Mouse (Mus musculus): ENCODE results near the gene Stac3.

Stac3 gene

DNA sequence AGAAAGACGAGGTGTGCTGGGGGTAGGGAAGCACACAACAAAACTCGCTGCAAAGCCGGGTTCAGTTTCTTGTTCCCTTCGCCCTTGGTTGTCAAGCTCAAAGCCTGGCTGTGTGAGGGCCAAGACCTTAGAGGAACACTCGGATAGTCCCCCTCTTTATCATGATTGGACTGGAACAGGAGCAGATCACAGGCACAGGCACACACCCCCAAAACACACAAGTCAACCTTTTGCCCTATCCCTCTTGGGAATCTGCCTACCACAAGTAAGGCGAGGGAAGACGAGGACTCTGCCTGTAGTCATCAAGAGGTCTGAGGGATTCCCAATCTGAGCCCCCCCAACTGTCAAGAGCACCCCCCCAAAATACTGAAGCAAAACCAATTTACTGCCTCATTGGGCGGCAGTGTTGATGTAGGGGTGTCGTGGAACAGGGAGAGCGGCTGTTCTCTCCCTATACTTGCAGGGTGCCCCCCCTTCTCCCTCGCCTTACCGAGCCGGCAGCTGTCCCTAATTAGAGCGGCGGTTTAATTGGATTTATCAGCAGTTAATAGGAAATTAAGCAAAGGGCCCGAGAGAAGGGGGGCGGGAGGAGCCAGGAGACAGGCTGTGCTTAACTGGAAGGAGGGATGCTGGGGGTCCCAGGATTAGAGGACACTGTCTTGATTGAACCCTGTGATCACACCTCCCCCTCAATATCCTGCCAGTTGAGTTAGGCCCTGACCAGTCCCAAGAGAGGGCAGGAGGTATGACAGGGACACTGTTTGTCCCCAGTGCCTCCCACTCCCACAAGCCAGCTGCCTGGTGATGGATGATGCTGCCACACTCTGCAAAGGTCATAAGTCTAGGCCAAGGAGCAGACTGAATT is 8.6 kb downstream of the Stac3 start:
- DNase-seq = no peak

DNA sequence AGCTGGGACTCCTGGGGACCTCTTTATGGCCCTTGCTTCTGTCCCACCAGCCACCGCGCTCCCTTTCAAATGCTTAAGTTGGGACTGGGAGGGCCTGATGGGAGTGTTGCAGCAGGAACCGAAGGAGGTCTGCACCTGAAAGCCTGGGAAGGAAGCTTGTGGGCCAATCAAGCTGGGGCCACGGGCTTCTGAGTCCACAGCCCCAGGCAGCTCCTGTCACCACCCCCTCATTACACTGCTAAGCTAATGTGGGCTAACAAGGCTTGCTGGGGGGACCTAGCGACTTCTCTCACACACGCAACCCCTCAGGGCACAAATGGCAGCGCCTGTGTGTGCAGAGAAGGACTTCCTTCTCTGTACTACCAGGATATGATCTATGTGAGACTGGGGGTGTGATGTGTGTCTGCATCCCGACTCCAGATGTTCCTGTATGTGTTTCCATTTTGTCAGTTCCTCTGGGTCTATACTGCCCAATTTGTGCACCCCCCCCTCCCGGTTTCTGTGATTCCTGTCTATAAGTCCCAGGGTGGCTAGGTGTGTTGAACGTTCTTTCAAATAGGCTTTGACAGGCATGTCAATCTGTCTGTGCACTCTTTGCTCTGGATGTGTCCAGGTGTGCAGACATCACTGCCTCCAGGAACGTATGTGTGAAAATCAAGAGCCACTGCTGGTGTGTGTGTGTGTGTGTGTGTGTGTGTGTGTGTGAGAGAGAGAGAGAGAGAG is 9.6 kb downstream of the Stac3 start:
- no peak for DNase-seq

DNA sequence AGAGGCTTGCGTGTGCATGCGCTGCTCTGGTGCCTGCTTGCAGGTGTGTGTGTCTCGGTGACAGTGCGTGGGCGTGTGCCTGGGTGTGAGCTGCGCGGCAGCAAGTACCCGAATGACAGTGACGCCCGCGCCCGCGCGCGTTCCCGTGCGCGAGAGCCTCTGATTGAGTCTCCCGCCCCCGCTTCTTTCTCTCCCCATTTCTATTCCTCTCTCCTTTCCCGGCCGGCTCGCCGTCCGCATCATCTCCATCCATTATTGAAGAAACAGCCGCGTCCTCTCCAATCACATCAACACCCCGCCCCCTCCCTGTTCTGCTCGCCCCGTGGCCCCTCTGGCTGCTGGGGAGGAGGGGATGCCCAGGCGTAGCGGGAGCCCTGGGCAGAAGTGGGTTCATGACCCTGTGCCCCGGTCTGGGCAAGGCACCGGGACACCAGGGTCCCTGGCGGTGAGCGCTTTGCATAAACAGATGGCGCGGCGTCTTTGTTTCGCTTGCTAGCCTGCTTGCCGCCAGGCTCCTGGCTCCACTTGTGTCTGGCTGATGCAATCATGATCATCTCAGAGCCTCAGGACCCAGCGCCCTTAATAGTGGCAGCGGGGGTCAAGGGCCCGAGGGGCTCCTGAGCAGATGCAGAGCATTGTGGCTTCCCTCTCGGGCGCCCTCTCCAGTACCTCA is 10.3 kb downstream of the Stac3 start:
- no peak for DNase-seq

DNA sequence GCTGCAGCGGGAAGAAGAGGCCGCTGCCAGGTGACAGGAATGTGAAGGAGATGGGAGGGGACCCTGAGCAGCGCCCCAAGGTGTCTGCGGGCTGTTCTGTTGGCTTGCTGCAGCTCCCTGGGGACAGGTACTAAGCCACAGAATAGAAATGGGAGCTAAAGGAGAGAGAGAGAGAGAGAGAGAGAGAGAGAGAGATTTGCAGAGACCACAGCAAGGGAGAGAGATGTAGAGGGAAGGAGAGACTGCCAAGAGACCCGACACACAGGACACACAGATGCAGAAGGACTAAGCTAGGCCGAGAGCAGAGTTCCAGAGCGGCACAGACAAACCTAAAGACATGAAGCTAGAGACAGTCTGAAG is 10.8 kb downstream of the Stac3 start:
- no peak for DNase-seq

DNA sequence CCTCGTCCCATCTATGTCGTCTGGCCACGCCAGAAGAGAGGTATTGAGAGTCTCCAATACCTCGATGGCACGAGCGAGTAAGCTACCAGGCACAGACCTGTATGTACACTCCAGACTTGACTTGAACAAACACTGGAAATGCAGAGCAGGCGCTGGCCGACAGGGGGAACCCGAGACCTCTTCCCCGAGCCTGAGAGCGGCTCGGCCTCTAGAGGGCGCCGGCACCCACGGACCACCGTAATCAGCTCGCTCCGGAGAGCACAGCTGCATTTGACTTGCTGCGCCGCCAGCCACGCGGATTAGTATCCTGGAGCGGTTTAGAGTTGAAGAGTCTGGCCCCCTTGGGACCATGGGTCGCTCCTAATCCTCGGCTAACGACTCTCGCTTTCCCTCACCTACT is 11.3 kb downstream of the Stac3 start:
- DNase-seq = peak; percentile 86 to 96

DNA sequence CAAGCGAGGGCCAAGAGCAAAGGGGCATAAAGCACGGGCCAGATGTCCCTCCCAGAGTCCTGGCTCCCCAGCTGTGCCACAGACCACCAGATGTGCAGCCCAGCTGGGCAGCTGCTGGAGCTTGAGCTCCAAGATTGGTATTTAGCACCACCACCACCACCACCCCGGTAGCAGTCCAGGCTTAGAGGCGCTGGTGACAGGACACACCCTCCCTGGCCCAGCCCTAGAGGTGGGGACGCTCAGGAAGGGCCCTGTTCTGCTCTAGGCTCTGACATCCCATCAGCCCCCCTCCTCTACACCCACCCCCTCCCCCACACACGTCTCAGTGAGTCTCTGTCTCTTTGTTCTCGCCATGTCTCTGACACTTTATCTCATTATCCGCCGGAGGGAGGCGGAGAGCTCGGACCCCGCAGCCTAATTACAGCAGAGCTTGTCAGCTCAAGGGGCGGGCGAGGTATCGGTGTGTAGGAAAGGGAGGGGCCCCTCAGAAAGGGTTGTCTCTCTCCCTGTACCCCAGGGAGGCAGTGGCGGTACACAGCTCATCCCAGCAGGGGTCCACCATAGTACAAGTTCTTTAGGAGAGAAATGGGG is 12.1 kb downstream of the Stac3 start:
- no peak for DNase-seq

DNA sequence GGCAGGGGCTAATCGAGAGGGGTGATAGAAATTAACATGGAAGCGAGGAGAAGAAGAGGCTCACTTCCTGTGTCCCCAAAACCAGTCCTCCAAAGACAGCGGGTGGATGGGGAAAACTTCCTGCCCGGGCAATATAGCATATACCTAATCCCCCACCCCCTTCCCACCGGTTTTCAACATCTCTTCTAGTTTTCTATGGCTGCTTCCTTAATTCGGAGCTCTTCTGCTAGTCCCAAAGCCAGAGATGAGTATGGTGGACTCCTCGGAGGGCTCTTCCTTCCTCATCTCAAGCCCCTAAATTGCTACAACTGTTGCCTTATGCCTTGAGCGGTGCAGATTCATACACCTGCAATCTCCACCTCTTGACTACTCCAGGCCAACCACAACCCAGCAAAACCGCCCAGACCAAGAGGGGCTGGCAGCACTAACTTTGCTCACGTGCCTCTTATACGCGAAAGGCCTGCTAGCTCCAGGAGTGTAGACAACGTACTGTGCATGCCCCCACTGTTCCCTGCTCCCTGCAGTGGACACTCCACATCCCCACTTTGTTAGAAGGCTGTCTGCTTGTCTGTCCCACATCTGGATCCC is 12.7 kb downstream of the Stac3 start:
- no peak for DNase-seq

DNA sequence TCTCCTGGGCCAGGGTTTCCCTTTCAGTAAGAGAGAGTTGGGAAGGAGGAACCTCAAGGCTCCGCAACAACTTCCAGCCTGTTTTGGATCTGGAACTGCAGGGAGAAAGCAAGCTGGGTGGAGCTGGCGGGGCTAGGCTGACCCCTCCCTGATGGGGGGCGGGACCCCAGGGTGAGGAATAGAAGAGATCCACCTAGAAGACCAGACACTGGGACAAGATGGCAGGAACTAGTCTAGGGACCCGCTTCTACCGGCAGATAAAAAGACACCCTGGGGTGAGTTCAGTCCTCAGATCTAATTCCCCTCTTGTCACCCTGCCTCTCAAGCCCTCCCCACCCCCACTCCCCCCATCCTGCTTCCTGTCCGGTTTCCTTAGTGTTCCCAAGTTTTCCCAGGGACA is 13.3 kb downstream of the Stac3 start, which contains the start of gene Ndufa4l2:
Gene Ndufa4l2, plus strand, starts transcription at position 204 of the 400 bp plus-strand sequence.
- no peak for DNase-seq

DNA sequence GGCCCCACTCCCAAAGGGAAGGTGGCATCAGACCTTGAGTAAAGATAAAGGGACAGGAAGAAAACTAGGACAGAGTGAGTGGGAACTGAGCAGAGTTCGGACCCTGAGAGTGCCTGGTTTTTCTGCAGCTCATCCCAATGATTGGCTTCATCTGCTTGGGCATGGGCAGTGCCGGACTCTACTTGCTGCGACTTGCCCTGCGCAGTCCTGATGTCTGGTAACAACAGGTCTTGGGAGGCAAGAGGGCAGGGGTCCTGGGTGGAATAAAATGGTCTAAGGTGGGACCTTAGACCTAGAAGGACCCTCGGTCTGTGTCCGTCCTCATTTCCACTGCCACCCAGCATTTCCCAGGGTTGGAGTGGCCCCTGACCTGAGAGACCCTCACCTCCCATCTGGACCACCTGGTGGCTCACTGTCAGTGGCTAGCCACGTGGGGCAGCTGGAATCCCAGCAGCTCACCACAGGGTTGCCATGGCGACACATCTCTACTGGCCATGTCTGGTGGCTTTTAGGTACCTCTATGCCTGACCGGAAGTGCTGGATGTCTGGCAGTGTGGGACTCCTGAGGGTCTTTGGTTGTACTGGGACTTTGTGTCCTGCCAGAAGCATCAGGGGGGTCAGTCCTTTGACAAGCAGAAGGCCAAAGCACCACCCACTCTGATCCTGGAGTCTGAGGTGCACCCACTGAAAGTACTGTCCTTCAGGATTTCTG is 13.9 kb downstream of the Stac3 start:
- no peak for DNase-seq

DNA sequence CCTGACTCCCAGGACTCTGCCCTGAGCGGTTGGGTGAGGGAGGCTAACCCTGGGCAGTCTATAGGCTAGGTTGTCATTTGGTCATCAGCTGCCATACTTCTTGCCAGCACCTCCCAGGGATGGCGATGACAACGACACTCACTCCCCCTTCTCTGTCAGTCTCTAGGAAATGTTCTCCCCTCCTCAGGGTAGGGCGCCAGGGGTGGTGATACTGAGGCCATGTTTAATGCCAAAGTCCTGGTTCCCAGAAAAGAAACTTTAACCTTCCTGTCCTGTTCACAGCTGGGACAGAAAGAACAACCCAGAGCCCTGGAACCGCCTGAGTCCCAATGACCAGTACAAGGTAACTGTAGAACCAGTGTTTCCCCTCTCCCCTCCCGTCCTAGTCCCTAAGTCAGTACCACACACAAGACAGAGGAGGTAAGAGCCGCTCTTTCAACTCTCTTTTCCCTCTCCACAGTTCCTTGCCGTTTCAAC is 14.5 kb downstream of the Stac3 start:
- DNase-seq = no peak

DNA sequence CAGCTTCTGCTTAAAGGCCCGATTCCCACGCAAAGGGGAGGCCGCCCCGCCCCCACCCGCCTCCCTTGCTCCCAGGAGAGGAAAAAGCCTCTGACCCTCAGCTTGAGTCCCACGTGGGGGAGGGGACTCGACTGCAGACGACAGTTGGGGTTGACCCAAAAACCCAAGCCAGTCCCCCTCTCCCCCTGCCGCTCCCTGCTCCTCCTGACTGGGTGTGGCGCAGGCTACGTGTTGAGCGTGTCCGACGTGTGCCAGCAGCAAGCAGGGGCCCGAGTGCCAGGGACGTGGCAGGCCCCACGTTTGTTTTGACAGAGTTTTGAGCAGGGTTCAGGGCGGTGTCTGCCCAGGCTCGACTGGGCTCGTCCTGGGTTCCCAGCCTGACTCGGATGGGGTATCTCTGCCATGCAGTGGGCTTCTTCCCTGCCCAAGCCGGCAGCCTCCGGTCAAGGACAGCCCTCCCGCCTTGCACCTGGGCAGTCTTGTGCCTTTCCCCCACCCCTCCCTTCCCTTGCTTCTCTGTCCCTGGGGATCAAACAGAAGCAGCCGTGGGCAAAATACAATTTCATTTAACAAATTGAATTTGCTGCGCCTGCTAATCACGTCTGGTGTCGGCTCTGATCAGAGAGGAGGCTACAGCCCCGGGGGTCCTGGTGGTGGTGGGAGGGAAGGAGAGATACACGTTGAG is 15.2 kb downstream of the Stac3 start:
- DNase-seq = no peak

DNA sequence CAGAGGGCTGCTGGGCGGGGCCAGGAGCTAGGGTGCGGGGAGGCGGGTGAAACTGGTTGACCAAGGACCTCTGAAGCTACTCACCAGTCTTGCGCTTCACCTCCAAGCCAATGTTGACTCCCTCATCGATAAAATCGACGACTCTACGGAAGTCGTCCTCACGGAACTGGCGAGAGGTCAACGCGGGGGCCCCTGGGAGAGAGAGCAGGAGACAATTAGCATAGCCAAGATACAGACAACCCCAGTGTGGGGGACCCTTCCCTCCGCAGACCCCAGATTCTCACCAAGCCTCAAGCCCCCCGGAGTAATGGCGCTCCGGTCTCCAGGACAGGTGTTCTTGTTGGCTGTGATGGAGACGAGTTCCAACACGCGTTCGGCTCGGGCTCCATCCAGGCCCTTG is 16.5 kb downstream of the Stac3 start:
- no peak for DNase-seq

DNA sequence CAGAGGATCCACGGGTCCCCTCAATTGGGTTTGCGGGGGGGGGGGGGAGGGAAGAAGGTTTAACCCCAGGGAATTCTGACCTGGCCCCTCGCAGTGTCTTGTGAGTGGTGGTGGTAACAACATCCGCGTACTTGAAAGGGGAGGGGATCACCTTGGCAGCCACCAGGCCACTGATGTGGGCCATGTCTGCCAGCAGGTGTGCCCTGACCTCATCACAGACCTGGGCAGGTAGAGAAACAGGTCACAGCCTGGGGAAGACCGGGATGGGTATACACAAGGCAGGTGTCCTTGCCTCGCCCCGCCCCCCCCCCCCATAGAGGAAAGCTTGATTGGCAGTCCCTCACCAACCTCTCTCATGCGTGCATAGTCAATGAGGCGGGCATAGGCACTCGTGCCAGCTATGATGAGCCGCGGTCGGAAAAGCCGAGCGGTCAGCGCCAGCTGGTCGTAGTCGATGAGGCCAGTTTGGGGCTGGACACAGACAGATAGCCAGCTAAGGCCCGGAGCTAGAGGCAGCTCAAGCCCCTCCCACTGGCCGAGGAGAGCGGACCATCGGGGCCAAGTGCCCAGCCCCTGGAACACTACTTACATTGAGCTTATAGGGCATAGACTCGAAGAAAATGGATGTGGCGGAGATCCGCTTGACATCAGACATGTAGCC is 17.7 kb downstream of the Stac3 start:
- no peak for DNase-seq

DNA sequence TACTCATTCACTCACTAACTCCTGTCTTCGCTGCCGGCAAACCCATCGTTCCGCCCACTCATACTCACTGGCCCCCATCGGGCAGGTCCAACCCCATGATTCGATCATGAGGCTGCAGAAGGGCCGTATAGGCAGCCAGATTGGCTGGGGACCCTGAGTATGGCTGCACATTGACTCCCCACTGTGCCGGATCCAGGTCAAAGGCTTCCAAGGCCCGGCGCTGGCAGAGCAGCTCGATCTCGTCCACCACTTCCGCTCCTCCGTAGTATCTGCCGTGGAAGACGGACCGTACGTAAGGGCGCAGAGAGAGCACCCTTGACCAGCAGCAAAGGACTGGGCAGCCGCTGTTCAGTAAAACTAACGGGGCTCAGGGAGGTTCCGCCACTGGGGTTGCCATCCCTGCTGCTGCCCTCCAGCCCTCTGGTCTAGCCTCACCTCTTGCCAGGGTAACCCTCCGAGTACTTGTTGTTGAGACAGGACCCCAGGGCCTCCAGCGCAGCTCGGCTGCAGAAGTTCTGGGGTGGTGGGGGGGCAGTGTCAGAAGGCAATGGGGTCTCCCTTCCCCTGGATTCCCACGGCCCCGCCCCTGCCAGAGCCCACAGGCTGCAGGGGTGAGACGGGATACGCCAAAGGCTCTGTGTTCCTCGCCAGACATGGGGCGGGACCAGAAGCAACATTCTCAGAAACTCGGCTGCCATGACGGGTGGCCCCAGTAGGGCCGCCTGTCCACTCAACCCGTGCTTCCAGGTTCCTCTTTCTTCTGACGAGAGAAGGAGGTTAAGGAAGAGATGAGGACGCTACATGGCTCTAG is 18.6 kb downstream of the Stac3 start:
- no peak for DNase-seq

DNA sequence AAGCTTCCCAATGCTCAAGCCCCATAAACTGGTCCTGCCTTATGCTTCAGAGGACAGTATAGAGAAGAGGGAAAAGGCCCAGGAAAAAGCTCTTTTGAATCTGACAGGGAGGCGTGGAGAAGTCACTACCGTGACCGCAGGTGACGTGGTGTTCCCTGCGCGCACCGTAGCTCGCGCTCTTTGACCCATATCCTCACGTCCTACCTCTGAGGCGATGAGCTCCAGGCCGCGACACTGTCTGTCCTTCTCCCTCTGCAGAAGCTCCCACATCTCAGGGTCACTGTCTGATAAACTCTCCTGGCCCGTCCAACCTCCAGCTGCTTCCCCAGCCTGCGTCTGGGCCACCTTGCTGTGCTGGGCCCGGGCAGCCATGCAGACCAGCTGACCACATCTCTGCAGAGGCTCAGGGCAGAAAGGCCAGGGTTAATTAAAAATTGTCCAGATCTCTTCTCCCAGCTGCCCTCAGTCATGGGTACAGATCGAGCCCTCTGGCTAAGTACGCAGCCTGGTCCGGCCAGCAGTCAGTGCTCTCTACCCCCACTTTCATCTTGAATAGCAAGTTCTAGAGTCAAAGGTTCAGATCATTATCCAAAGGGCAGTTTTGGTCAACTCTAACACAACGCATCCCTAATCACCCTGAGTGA is 19.4 kb downstream of the Stac3 start:
- peak; percentile 73 to 81 for DNase-seq

DNA sequence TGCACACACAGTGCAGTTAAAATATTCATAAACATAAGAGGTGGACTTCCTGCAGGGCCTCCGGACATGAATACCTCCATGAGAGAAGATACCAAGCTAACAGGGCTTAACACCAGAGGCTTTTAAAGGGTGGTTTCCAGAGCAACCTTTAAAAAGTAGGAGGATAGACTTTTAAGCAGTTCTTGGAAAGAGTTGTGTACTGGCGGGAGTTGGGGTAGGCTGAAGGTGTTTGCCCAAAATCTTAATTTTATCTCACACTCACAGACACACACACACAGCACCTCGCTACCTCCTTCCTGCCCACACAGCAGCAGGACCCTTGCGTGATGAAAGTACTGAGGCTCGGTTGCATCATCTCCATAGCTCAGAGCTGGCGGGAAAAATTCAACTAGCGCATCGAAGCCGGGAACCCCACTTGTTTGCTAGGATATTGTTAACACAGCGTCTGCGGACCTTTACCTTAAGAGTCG is 20.2 kb downstream of the Stac3 start:
- DNase-seq = no peak

DNA sequence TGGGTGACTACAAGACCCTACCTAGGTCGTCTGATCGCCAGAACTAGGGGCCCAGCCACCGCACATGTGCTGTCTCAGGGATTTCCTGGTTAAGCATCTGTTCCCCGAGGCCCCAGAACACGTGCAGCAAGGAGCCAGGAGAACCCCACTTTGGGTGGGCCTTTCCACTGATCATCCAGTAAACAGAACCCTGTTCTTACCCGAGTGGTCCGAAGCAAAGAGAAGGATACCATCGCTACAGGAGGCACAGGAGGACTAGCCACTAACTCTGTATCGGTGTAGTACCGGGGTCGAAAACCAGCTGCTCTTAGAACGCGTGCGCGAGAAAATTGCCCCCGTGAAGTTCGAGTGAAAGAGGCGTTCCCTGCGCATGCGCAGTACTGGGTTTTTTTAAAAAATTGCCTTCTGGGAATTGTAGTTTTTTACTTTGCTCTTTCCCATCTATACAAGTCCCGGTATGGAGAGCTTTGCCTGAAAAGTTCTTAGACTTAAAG is 20.6 kb downstream of the Stac3 start, which contains the start of gene Shmt2:
Gene Shmt2, minus strand, starts transcription at position 357 of the 494 bp plus-strand sequence.
- peak; percentile 83 to 86 for DNase-seq

DNA sequence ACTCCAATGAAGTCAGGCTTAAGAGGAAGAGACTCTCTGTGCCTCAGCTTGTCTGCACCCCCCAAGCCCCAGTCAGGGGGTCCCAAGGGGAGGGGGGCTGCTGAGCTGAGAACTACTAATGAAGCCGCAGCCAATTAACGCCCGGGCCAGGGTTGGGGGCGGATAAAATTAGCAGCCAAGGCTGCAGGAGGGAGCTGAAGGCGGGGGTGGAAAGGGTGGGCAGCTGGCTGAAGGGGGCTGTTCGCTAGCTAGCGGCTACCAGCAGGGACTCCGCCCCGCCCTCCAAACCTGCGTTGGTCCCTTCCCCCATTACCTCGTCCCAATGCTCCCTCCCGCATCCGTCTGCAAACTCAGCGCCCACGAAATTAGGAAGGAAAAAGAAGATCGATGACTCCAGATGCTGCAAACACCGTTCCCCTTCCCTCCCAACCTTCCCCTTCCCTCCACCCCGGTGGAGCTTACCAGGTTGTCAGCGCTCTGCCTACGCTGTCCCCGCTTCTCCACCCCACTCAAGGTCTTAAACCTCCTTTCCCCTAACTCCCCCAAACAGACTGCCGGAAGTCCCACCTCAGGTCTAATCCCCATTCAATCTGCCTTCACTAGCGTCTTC is 23.3 kb downstream of the Stac3 start:
- DNase-seq = no peak

DNA sequence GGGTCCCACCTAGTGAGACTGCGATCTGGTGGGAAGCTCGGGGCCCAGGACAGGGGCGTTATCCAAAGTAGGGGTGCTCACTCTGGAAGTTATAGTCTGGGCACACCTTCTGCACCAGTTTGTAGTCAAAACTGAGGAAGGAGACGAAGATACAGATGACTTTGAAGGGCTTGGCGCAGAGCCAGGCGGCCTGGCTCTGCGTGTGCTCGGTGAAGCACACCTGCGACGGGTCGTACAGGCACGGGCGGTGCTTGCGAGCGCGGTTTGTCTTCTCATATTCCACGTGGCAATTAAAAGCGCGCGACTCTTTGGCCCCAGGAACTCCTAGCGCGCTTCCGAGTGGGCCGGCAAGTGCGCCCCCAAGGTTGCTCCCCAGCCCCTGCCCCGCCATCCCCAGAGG is 24.6 kb downstream of the Stac3 start:
- DNase-seq = no peak

All from kidney, adult 8-10 months (tissue).